Mouse (Mus musculus) thymus, adult 2 months (tissue): ENCODE measurements around the gene Pptc7. TPM values are rescaled to one million over a fixed set of nuclear protein-coding genes. Genes with fewer than 3 reads are reported as not detected.

Experiments used
- DNase-seq: peaks from one replicate; pipeline ENCODE4 v3.0.0; 2021
- H3K27ac ChIP-seq: fragments of 200-500 bp; 2 replicates; pipeline ENCODE4 v1.5.1; 2012; ENCODE audit warnings: low read length, control low read depth; ENCODE audit not compliant: control insufficient read depth, insufficient read depth
- H3K27me3 ChIP-seq: fragments of 200-500 bp; 2 replicates; pipeline ENCODE4 v1.6.1; 2012; ENCODE audit warnings: mild to moderate bottlenecking, low read length, moderate library complexity, mixed read lengths; ENCODE audit not compliant: control insufficient read depth, insufficient read depth
- H3K36me3 ChIP-seq: fragments of 200-500 bp; 2 replicates; pipeline ENCODE4 v1.6.1; 2012; ENCODE audit warnings: mild to moderate bottlenecking, low read length, moderate library complexity; ENCODE audit not compliant: control insufficient read depth, insufficient read depth
- H3K4me1 ChIP-seq: fragments of 200-500 bp; replicated peaks from 2 replicates; pipeline ENCODE4 v1.6.1; 2012; ENCODE audit warnings: low read length; ENCODE audit not compliant: control insufficient read depth, insufficient read depth
- H3K4me3 ChIP-seq: fragments of 200-500 bp; 2 replicates; pipeline ENCODE4 v1.5.1; 2012; ENCODE audit warnings: mild to moderate bottlenecking, low read length, control low read depth, moderate library complexity; ENCODE audit not compliant: control insufficient read depth, insufficient read depth
- CTCF ChIP-seq: fragments of 200-500 bp; IDR thresholded peaks from 2 replicates; pipeline ENCODE4 v1.5.1; 2012; ENCODE audit warnings: mild to moderate bottlenecking, control low read depth, low read length, moderate library complexity, borderline replicate concordance; ENCODE audit not compliant: control insufficient read depth, poor library complexity, insufficient read depth; ENCODE audit errors: extremely low read depth
- POLR2A ChIP-seq: fragments of 200-500 bp; IDR thresholded peaks from 2 replicates; pipeline ENCODE4 v1.6.1; 2012; ENCODE audit warnings: mild to moderate bottlenecking, low read length, control low read depth, moderate library complexity; ENCODE audit not compliant: control insufficient read depth, poor library complexity, insufficient read depth; ENCODE audit errors: extremely low read depth
- WGBS: fragments of 180-500 bp; shearing (Covaris S2); methylation state at CpG from one replicate; pipeline ENCODE4 v1.1.7; 2018; 5-methylcytosine and 5-hydroxymethylcytosine counted together
- polyA plus RNA-seq: library from polyadenylated mRNA; depleted of rRNA; stranded (reverse); fragments of >200 nt; gene quantifications from 2 replicates; pipeline ENCODE4 v1.2.3, GENCODE M21; 2012; rRNA removed

Gene Pptc7
- polyA plus RNA-seq, 1 experiment = 78.8 TPM

GRCm38 (mm10) chr5:122354492-122355067, 70.4 kb downstream of the Pptc7 start:
- Histone ChIP-seq H3K27me3 (no peaks in the 10 kb centered on the region), H3K36me3 (no peaks in the 10 kb centered on the region; the same call in 1 of the 2 replicates), H3K4me1 (peaks cover 6% of the 10 kb centered on the region), H3K4me3 (peak overlapping the region; percentile 78), H3K27ac (no peak overlapping the region)
- WGBS = under 1% methylated on average over 57 of the region's 57 CpGs
- TF ChIP-seq CTCF = no peak
- no peak for TF ChIP-seq POLR2A
- DNase-seq = no peak

- peak within 1 kb of the TSS; percentile 85 for H3K27ac ChIP-seq
- no peak for DNase-seq
- no peaks in the 10 kb centered on the region for H3K27me3 ChIP-seq
- TF ChIP-seq POLR2A = no peak
- no peak for TF ChIP-seq CTCF
- H3K4me3 ChIP-seq = peak within 1 kb of the TSS; percentile 91
- WGBS = 3% methylated on average over 28 of the region's 46 CpGs
- H3K4me1 ChIP-seq = peaks cover 2% of the 10 kb centered on the region; the same call in 1 of the 2 replicates
- peaks cover 23% of the 10 kb centered on the region for H3K36me3 ChIP-seq
Observed at GRCm38 (mm10) chr5:122371591-122372191, 87.5 kb downstream of the Pptc7 start, which contains the start of gene Gpn3. Gene Gpn3, plus strand, starts transcription at chr5:122371876.

- no peaks in the 10 kb centered on the region for H3K27me3 ChIP-seq
- peaks cover 2% of the 10 kb centered on the region; the same call in 1 of the 2 replicates for H3K4me1 ChIP-seq
- peak; percentile 100 for DNase-seq
- under 1% methylated on average over 53 of the region's 53 CpGs for WGBS
- H3K27ac ChIP-seq = peak within 1 kb of the TSS; percentile 85
- H3K4me3 ChIP-seq = peak within 1 kb of the TSS; percentile 91
- peak; percentile 54; the same call in 1 of the 2 replicates for TF ChIP-seq POLR2A
- 0 out of 2 replicates have a peak, but pooled peaks have one; percentile 47 for TF ChIP-seq CTCF
- peaks cover 17% of the 10 kb centered on the region for H3K36me3 ChIP-seq
Observed at GRCm38 (mm10) chr5:122372192-122372769, 88.1 kb downstream of the Pptc7 start, which contains the start of gene Fam216a. Gene Fam216a, minus strand, starts transcription at chr5:122372364.

- Histone ChIP-seq H3K4me1 (peaks cover 2% of the 10 kb centered on the region; the same call in 1 of the 2 replicates), H3K36me3 (peaks cover 11% of the 10 kb centered on the region), H3K27ac (peak overlapping the region; percentile 63), H3K27me3 (no peaks in the 10 kb centered on the region), H3K4me3 (peak overlapping the region; percentile 66)
- TF ChIP-seq CTCF (no peak), POLR2A (no peak)
- 4% methylated on average over 5 of the region's 5 CpGs for WGBS
- DNase-seq = no peak
Observed at GRCm38 (mm10) chr5:122372878-122373277, 88.7 kb downstream of the Pptc7 start.

Other genes with a start within 250 kb of the Pptc7 start
- 0.18 and 0.75 TPM in 2 replicates for gene Cux2, start 234.3 kb upstream of the Pptc7 start, polyA plus RNA-seq
- gene Myl2, start 183.4 kb upstream of the Pptc7 start, polyA plus RNA-seq = 0.79 and 169 TPM in 2 replicates
- gene Ccdc63, start 143.5 kb upstream of the Pptc7 start, polyA plus RNA-seq = 0.23 and 0.42 TPM in 2 replicates
- gene Ppp1cc, start 126.1 kb upstream of the Pptc7 start, polyA plus RNA-seq = 194 and 220 TPM in 2 replicates
- gene Hvcn1, start 77.6 kb upstream of the Pptc7 start, polyA plus RNA-seq = 43.9 and 49.9 TPM in 2 replicates
- gene Tctn1, start 19.9 kb upstream of the Pptc7 start, polyA plus RNA-seq = 41.4 and 45.0 TPM in 2 replicates
- 6.3 and 7.2 TPM in 2 replicates for gene Rad9b, start 69.9 kb downstream of the Pptc7 start, polyA plus RNA-seq
- 38.7 and 54.5 TPM in 2 replicates for gene Vps29, start 70.0 kb downstream of the Pptc7 start, polyA plus RNA-seq
- gene Gpn3, start 87.5 kb downstream of the Pptc7 start, polyA plus RNA-seq = 103 TPM in 2 replicates
- gene Fam216a, start 88.0 kb downstream of the Pptc7 start, polyA plus RNA-seq = 52.6 and 54.4 TPM in 2 replicates
- gene Arpc3, start 107.5 kb downstream of the Pptc7 start, polyA plus RNA-seq = 220 and 224 TPM in 2 replicates
- 39.9 and 48.2 TPM in 2 replicates for gene Anapc7, start 137.3 kb downstream of the Pptc7 start, polyA plus RNA-seq
- gene Atp2a2, start 217.9 kb downstream of the Pptc7 start, polyA plus RNA-seq = 84.7 and 175 TPM in 2 replicates